Mouse (Mus musculus): ENCODE results near the gene Arhgap30. TPM values are rescaled to one million over a fixed set of nuclear protein-coding genes. Genes with fewer than 3 reads are reported as not detected.

Arhgap30 gene
- total and polyA plus RNA-seq, 2 experiments from 2014 or later, result 0.79 to 1.6 TPM

DNA sequence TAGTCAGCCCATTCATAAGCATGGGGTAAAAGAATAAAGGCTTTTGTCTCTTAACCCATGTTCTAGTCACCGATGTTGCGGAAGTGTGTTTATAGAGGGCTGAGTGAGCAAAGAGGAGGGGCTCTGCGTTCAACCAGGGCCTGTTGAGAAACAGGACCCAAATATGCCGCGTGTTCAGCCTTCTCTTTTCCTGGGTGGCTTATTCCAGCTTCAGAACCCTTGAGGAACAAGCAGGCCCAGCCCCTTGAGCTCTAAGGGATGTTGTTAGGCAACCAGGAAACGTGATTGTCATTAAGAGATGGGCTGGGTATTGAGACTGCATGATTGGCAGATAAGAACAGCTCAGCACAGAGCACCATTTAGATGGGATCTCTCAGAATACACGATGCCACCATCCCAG is 22.8 kb upstream of the Arhgap30 start:
- TF ChIP-seq CTCF (IDR thresholded peaks at IDR 0.05; ENCODE audit: low read depth), result no peak
- TF ChIP-seq EP300 (IDR thresholded peaks at IDR 0.05; ENCODE audit: low read depth), result no peak
- Histone ChIP-seq H3K4me2 (ENCODE audit: low read depth, low read length) (no peak overlapping the region), H3K9ac (replicated peaks; ENCODE audit: low read depth, low read length) (no peak overlapping the region), H3K36me3 (replicated peaks; ENCODE audit: control insufficient read depth, insufficient read depth, low read length) (no peaks in the 10 kb centered on the region), H3K27me3 (ENCODE audit: control insufficient read depth, insufficient read depth, low read length) (0 out of 2 replicates have a peak, but pooled peaks cover 3% of the 10 kb centered on the region), H3K4me1 (ENCODE audit: control insufficient read depth, insufficient read depth) (no peaks in the 10 kb centered on the region), H3K27ac (ENCODE audit: low read depth) (no peak overlapping the region), H3K4me3 (ENCODE audit: low read depth, low read length) (no peak overlapping the region), H3K9me3 (replicated peaks; ENCODE audit: control insufficient read depth, low read length) (no peaks in the 10 kb centered on the region)
- 70% methylated on average over 7 of the region's 7 CpGs for WGBS
- DNase-seq (ENCODE audit: low spot score) (no peak), ATAC-seq (ENCODE audit: insufficient read depth, low read depth) (no peak)

DNA sequence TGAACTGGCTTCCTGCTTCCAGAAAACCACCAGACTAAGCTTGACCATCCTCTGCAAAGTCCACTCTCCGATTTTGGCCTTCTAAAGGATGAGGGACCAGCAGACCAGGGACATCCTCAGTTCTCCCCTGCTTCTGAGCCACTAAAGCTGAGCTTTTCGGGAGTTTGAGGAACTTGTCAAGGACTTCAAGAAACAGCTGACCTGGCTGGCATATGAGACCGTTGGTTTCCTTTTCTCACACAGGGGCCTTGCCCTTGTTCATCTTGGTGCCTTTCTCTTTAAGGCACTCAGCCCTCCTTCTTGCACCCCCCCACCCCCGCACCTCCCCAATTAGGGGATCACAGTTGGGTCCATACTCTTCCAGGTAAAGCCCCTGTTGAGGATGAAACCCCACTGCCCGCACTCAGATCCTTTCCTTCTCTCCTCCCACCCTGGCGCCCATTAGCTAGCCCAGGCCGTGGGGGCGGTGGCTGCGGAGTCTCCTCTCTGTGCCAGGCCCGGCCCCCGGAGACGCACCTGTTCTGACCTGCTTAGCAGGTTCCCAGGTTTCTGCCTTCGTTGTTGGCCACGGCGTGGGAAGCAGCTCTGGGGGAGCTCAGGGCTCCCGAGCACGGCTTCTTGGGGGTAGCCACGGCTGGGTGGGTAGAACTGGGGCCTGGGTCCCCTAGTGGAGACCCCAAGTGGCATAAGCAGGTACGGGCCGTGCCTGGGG is 18.8 kb upstream of the Arhgap30 start, which contains the start of gene Nectin4:
Nectin4 (plus strand) TSS at position 255 of the 712 bp plus-strand sequence.
- H3K27me3 ChIP-seq (ENCODE audit: control insufficient read depth, insufficient read depth, low read length), result 0 out of 2 replicates have a peak, but pooled peaks cover 17% of the 10 kb centered on the region
- H3K4me3 ChIP-seq (ENCODE audit: low read depth, low read length), result no peak within 1 kb of the TSS
- 40% methylated on average over 20 of the region's 20 CpGs for WGBS
- H3K4me2 ChIP-seq (ENCODE audit: low read depth, low read length), result no peak within 1 kb of the TSS
- DNase-seq (ENCODE audit: low spot score) (no peak), ATAC-seq (ENCODE audit: insufficient read depth, low read depth) (no peak)
- no peaks in the 10 kb centered on the region for H3K36me3 ChIP-seq (replicated peaks; ENCODE audit: control insufficient read depth, insufficient read depth, low read length)
- TF ChIP-seq EP300 (IDR thresholded peaks at IDR 0.05; ENCODE audit: low read depth) (no peak), CTCF (IDR thresholded peaks at IDR 0.05; ENCODE audit: low read depth) (no peak)
- H3K9ac ChIP-seq (replicated peaks; ENCODE audit: low read depth, low read length), result no peak within 1 kb of the TSS
- no peaks in the 10 kb centered on the region for H3K4me1 ChIP-seq (ENCODE audit: control insufficient read depth, insufficient read depth)
- no peaks in the 10 kb centered on the region for H3K9me3 ChIP-seq (replicated peaks; ENCODE audit: control insufficient read depth, low read length)
- H3K27ac ChIP-seq (ENCODE audit: low read depth), result no peak within 1 kb of the TSS

DNA sequence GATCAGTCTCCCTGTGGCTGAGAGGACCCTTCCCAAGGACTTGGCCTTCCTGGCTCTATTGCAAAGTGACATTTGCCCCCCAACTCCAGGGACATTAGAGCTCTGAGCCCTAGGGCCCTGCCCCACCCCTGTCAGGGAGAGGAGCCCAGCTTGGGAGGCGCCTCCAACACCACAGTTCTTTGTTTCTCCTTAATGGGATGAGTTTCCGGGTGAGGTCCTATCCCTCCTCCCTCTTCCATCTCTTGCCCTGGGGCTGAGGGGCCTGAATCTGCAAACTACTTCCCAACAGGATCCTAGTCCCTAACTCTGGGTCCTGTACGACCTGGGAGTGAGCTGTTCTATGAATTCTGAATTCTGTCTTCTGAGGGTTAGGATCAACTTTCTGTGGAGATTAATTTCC is 15.9 kb upstream of the Arhgap30 start:
- H3K27me3 ChIP-seq (ENCODE audit: control insufficient read depth, insufficient read depth, low read length), result 0 out of 2 replicates have a peak, but pooled peaks cover 17% of the 10 kb centered on the region
- no peak for ATAC-seq (ENCODE audit: insufficient read depth, low read depth)
- DNase-seq (ENCODE audit: low spot score), result no peak
- H3K9ac ChIP-seq (replicated peaks; ENCODE audit: low read depth, low read length), result no peak overlapping the region
- H3K36me3 ChIP-seq (replicated peaks; ENCODE audit: control insufficient read depth, insufficient read depth, low read length), result no peaks in the 10 kb centered on the region
- H3K27ac ChIP-seq (ENCODE audit: low read depth), result no peak overlapping the region
- WGBS, result 62% methylated on average over 3 of the region's 3 CpGs
- TF ChIP-seq CTCF (IDR thresholded peaks at IDR 0.05; ENCODE audit: low read depth), result no peak
- TF ChIP-seq EP300 (IDR thresholded peaks at IDR 0.05; ENCODE audit: low read depth), result no peak
- no peak overlapping the region for H3K4me3 ChIP-seq (ENCODE audit: low read depth, low read length)
- H3K4me1 ChIP-seq (ENCODE audit: control insufficient read depth, insufficient read depth), result no peaks in the 10 kb centered on the region
- H3K9me3 ChIP-seq (replicated peaks; ENCODE audit: control insufficient read depth, low read length), result no peaks in the 10 kb centered on the region
- no peak overlapping the region for H3K4me2 ChIP-seq (ENCODE audit: low read depth, low read length)

DNA sequence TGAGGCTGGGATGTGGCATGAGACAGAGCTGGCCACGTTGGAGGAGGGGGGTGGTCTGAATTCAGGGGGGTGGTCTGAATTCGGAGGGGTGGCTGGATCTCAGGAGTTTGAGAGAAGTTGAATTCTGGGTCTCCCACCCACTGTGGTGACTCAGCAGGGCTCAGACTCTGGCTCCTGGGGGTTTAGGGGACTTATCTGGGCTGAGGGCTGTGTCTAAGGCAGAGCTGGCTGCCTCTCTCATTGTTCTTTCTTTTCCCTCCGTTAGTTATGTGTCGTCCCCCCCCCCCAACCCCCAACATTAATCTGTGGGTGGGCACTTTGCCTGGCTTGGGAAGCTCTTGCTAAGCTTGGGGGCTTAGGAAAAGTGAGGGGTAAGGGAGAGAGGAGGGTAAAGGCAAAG is 14.8 kb upstream of the Arhgap30 start:
- Histone ChIP-seq H3K4me1 (ENCODE audit: control insufficient read depth, insufficient read depth) (no peaks in the 10 kb centered on the region), H3K36me3 (replicated peaks; ENCODE audit: control insufficient read depth, insufficient read depth, low read length) (no peaks in the 10 kb centered on the region), H3K27ac (ENCODE audit: low read depth) (no peak overlapping the region), H3K9me3 (replicated peaks; ENCODE audit: control insufficient read depth, low read length) (no peaks in the 10 kb centered on the region), H3K27me3 (ENCODE audit: control insufficient read depth, insufficient read depth, low read length) (0 out of 2 replicates have a peak, but pooled peaks cover 17% of the 10 kb centered on the region), H3K9ac (replicated peaks; ENCODE audit: low read depth, low read length) (no peak overlapping the region), H3K4me3 (ENCODE audit: low read depth, low read length) (no peak overlapping the region), H3K4me2 (ENCODE audit: low read depth, low read length) (no peak overlapping the region)
- ATAC-seq (ENCODE audit: insufficient read depth, low read depth), result no peak
- DNase-seq (ENCODE audit: low spot score), result no peak
- 3% methylated on average over 3 of the region's 4 CpGs for WGBS
- TF ChIP-seq CTCF (IDR thresholded peaks at IDR 0.05; ENCODE audit: low read depth), result no peak
- TF ChIP-seq EP300 (IDR thresholded peaks at IDR 0.05; ENCODE audit: low read depth), result no peak

DNA sequence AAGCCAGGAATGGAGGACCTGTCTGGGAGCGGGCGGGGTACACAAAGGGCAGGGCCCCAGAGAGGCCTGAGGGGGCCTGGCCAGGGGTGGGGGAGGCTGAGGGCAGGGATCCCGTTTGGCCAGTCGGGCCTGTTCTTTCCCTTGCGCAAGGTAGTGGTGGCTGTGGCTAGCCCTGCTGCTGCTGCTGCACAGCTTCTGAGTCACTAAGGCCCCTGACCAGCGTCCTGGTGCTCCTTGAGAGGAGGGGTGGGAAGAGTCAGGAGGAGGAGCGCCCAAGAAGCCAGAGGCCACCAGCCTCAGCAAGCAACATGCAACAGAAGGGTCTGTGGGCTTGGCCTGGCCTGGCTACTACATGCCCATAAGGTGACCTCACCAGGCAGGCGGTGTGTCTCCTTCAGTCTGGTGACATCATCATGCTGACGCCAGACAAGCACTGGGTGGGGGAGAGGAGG is 13.1 kb upstream of the Arhgap30 start:
- 42% methylated on average over 9 of the region's 9 CpGs for WGBS
- Histone ChIP-seq H3K36me3 (replicated peaks; ENCODE audit: control insufficient read depth, insufficient read depth, low read length) (no peaks in the 10 kb centered on the region), H3K9me3 (replicated peaks; ENCODE audit: control insufficient read depth, low read length) (no peaks in the 10 kb centered on the region), H3K27ac (ENCODE audit: low read depth) (no peak overlapping the region), H3K9ac (replicated peaks; ENCODE audit: low read depth, low read length) (no peak overlapping the region), H3K4me2 (ENCODE audit: low read depth, low read length) (no peak overlapping the region), H3K4me1 (ENCODE audit: control insufficient read depth, insufficient read depth) (peaks cover 3% of the 10 kb centered on the region; the same call in 1 of the 2 replicates), H3K4me3 (ENCODE audit: low read depth, low read length) (no peak overlapping the region), H3K27me3 (ENCODE audit: control insufficient read depth, insufficient read depth, low read length) (0 out of 2 replicates have a peak, but pooled peaks cover 17% of the 10 kb centered on the region)
- no peak for DNase-seq (ENCODE audit: low spot score)
- TF ChIP-seq EP300 (IDR thresholded peaks at IDR 0.05; ENCODE audit: low read depth), result no peak
- no peak for TF ChIP-seq CTCF (IDR thresholded peaks at IDR 0.05; ENCODE audit: low read depth)
- no peak for ATAC-seq (ENCODE audit: insufficient read depth, low read depth)

Data from heart, postnatal 0 days (tissue).